In genomic region chr13:62856305-62856675, GRCm38 (mm10) we compare ENCODE assay signal across 8 mouse cellular contexts. TPM values are rescaled to one million over a fixed set of nuclear protein-coding genes. Genes with fewer than 3 reads are reported as not detected.
DNase-seq lines count a peak whose midpoint lies in the region; ATAC-seq and TF ChIP-seq lines count a peak whose summit lies in the region.

No protein-coding gene starts in this region.

- peak; percentile 61 to 86 for TF ChIP-seq CTCF in CH12.LX (conservative IDR thresholded peaks at IDR 0.05 in 1 of 2, IDR thresholded peaks at IDR 0.05 in 1 of 2; ENCODE audit: low read depth in 2 of 2, low read length in 2 of 2)

- no peak overlapping the region for H3K27ac ChIP-seq in CH12.LX (ENCODE audit: insufficient read depth, low read depth)
- peak overlapping the region; percentile 77 for H3K27ac ChIP-seq in forebrain, embryonic 10.5 days
- H3K27ac ChIP-seq in heart, embryonic 15.5 days: no peak overlapping the region
- H3K27ac ChIP-seq in liver, embryonic 12.5 days: no peak overlapping the region
- H3K27ac ChIP-seq in stomach, embryonic 15.5 days: no peak overlapping the region

- H3K4me2 ChIP-seq in CH12.LX (ENCODE audit: insufficient read depth, low read depth, poor library complexity, severe bottlenecking): peak overlapping the region; percentile 94
- H3K4me2 ChIP-seq in heart, embryonic 15.5 days: peak overlapping the region; percentile 76
- H3K4me2 ChIP-seq in liver, embryonic 12.5 days: peak overlapping the region; percentile 61
- peak overlapping the region; percentile 68 for H3K4me2 ChIP-seq in stomach, embryonic 15.5 days

- H3K79me2 ChIP-seq in CH12.LX (replicated peaks; ENCODE audit: control insufficient read depth, extremely low read depth, insufficient read depth, poor library complexity, severe bottlenecking): no peaks in the 10 kb centered on the region

- dilution Hi-C loops in CH12.LX (cut with MboI; ENCODE audit: extremely low pct_ligation_motif_present, extremely low pct_unique_long_range_greater_than_20kb, low sequenced_read_pairs): no loop called here

- no peak overlapping the region for H3K9ac ChIP-seq in CH12.LX (ENCODE audit: insufficient read depth, low read depth)
- H3K9ac ChIP-seq in heart, embryonic 15.5 days: 0 out of 2 replicates have a peak overlapping the region, but pooled peaks have one; percentile 36
- H3K9ac ChIP-seq in liver, embryonic 12.5 days: no peak overlapping the region
- H3K9ac ChIP-seq in stomach, embryonic 15.5 days: no peak overlapping the region

- H3K4me3 ChIP-seq in CH12.LX (replicated peaks in 1 of 3; ENCODE audit: low read depth in 2 of 3, low read length in 2 of 3, poor library complexity in 1 of 3): peak overlapping the region; percentile 19 to 40 (median 38)
- peak overlapping the region; percentile 46 for H3K4me3 ChIP-seq in forebrain, embryonic 10.5 days
- peak overlapping the region; percentile 42 for H3K4me3 ChIP-seq in heart, embryonic 15.5 days
- peak overlapping the region; percentile 14 for H3K4me3 ChIP-seq in liver, embryonic 12.5 days
- peak overlapping the region; percentile 32 for H3K4me3 ChIP-seq in stomach, embryonic 15.5 days (replicated peaks)

- H3K4me1 ChIP-seq in CH12.LX (ENCODE audit: control insufficient read depth in 1 of 2, insufficient read depth in 2 of 2): peaks cover 8 to 9% of the 10 kb centered on the region in 2 experiments; a peak in 2 of 4 replicates
- H3K4me1 ChIP-seq in forebrain, embryonic 10.5 days: 0 out of 2 replicates have a peak, but pooled peaks cover 4% of the 10 kb centered on the region
- H3K4me1 ChIP-seq in heart, embryonic 15.5 days (replicated peaks): peaks cover 5% of the 10 kb centered on the region
- H3K4me1 ChIP-seq in liver, embryonic 12.5 days: peaks cover 4% of the 10 kb centered on the region; the same call in 1 of the 2 replicates
- peaks cover 6% of the 10 kb centered on the region; the same call in 1 of the 2 replicates for H3K4me1 ChIP-seq in stomach, embryonic 15.5 days

- 10% methylated on average over 5 of the region's 5 CpGs for WGBS in forebrain, embryonic 10.5 days
- WGBS in heart, embryonic 15.5 days: 3% methylated on average over 5 of the region's 5 CpGs
- 6% methylated on average over 5 of the region's 5 CpGs for WGBS in liver, embryonic 12.5 days (ENCODE audit: insufficient replicate concordance)
- WGBS in stomach, embryonic 15.5 days: 2% methylated on average over 5 of the region's 5 CpGs

- DNase-seq in CH12.LX (ENCODE audit: extremely low read depth): peak; percentile 90
- peak; percentile 54 for DNase-seq in c-Kit-negative CD71-positive TER-119-positive erythroid progenitor cells, embryonic 14.5 days (ENCODE audit: low read depth, low spot score)
- peak; percentile 85 for DNase-seq in forebrain, embryonic 10.5 days (ENCODE audit: extremely low spot score, low spot score)
- DNase-seq in kidney, postnatal 14 days: peak; percentile 89
- DNase-seq in neural tube, embryonic 10.5 days (ENCODE audit: extremely low spot score, low spot score): peak; percentile 90

- H3K36me3 ChIP-seq in CH12.LX (replicated peaks in 1 of 2; ENCODE audit: control insufficient read depth in 1 of 2, insufficient read depth in 1 of 2, low read length in 1 of 2): no peaks in the 10 kb centered on the region
- no peaks in the 10 kb centered on the region for H3K36me3 ChIP-seq in forebrain, embryonic 10.5 days (replicated peaks)
- H3K36me3 ChIP-seq in heart, embryonic 15.5 days: no peaks in the 10 kb centered on the region
- no peaks in the 10 kb centered on the region for H3K36me3 ChIP-seq in liver, embryonic 12.5 days
- no peaks in the 10 kb centered on the region for H3K36me3 ChIP-seq in stomach, embryonic 15.5 days

- TF ChIP-seq POLR2A in CH12.LX (IDR thresholded peaks at IDR 0.05; ENCODE audit: low read depth, low read length): no peak

- in situ Hi-C loops in CH12.LX (cut with MboI; ENCODE audit: low pct_ligation_motif_present, low pct_unique_long_range_greater_than_20kb, low sequenced_read_pairs): loop anchor here (10.0 kb wide), 2 partner anchors 91 to 231 kb away; partner anchors contain the start of genes 6720489N17Rik and Platr25

- no peak for TF ChIP-seq EP300 in CH12.LX (IDR thresholded peaks at IDR 0.05; ENCODE audit: low read length)

- peak; percentile 78 for ATAC-seq in heart, embryonic 15.5 days (replicated peaks; ENCODE audit: insufficient number of reproducible peaks, insufficient read depth, low FRiP score, low read depth)
- peak; percentile 83 for ATAC-seq in liver, embryonic 12.5 days
- peak; percentile 73 for ATAC-seq in stomach, embryonic 15.5 days (ENCODE audit: insufficient read depth, low FRiP score, low read depth)

- H3K9me3 ChIP-seq in CH12.LX (replicated peaks; ENCODE audit: low read length): no peaks in the 10 kb centered on the region
- peaks cover 6% of the 10 kb centered on the region; the same call in 1 of the 2 replicates for H3K9me3 ChIP-seq in forebrain, embryonic 10.5 days
- H3K9me3 ChIP-seq in heart, embryonic 15.5 days (replicated peaks): no peaks in the 10 kb centered on the region
- H3K9me3 ChIP-seq in liver, embryonic 12.5 days (replicated peaks): no peaks in the 10 kb centered on the region
- H3K9me3 ChIP-seq in stomach, embryonic 15.5 days: no peaks in the 10 kb centered on the region

- TF ChIP-seq RAD21 in CH12.LX (IDR thresholded peaks at IDR 0.05; ENCODE audit: low read depth, low read length): peak; percentile 70

- no peaks in the 10 kb centered on the region for H3K27me3 ChIP-seq in CH12.LX (replicated peaks)
- H3K27me3 ChIP-seq in forebrain, embryonic 10.5 days (ENCODE audit: poor library complexity, severe bottlenecking): no peaks in the 10 kb centered on the region
- H3K27me3 ChIP-seq in heart, embryonic 15.5 days: no peaks in the 10 kb centered on the region
- no peaks in the 10 kb centered on the region for H3K27me3 ChIP-seq in liver, embryonic 12.5 days (replicated peaks)
- no peaks in the 10 kb centered on the region for H3K27me3 ChIP-seq in stomach, embryonic 15.5 days (replicated peaks)

TF ChIP-seq in CH12.LX, 34 proteins besides CTCF, POLR2A, EP300 and RAD21:
- peak; percentile 50; the same call in 1 of the 2 replicates for TF ChIP-seq TCF12 (IDR thresholded peaks at IDR 0.05; ENCODE audit: low read depth, low read length)
- TF ChIP-seq BHLHE40 (IDR thresholded peaks at IDR 0.05; ENCODE audit: low read depth, low read length): peak; percentile 22; the same call in 1 of the 2 replicates
- TF ChIP-seq MEF2A (IDR thresholded peaks at IDR 0.05; ENCODE audit: borderline replicate concordance, low read depth, low read length): peak; percentile 60
- no peak for TF ChIP-seq CHD1 (IDR thresholded peaks at IDR 0.05; ENCODE audit: low read depth, low read length)
- TF ChIP-seq SIN3A (IDR thresholded peaks at IDR 0.05; ENCODE audit: low read length): peak; percentile 62; the same call in 1 of the 2 replicates
- TF ChIP-seq MYC (IDR thresholded peaks at IDR 0.05; ENCODE audit: low read depth, low read length): peak; percentile 95
- TF ChIP-seq MXI1 (IDR thresholded peaks at IDR 0.05; ENCODE audit: low read depth, low read length): peak; percentile 76; the same call in 1 of the 2 replicates
- TF ChIP-seq TBP (conservative IDR thresholded peaks at IDR 0.05; ENCODE audit: low read depth, low read length): no peak
- peak; percentile 76 for TF ChIP-seq SMC3 (IDR thresholded peaks at IDR 0.05; ENCODE audit: low read depth, low read length)
- peak; percentile 98 for TF ChIP-seq MAX (IDR thresholded peaks at IDR 0.05; ENCODE audit: low read length)
- TF ChIP-seq E2F4 (IDR thresholded peaks at IDR 0.05; ENCODE audit: insufficient replicate concordance, low read depth, low read length): no peak
- no peak for TF ChIP-seq JUN (IDR thresholded peaks at IDR 0.05; ENCODE audit: insufficient read depth, low read depth, low read length)
- no peak for TF ChIP-seq RCOR1 (conservative IDR thresholded peaks at IDR 0.05; ENCODE audit: low read depth, low read length)
- peak; percentile 19; the same call in 1 of the 2 replicates for TF ChIP-seq IRF4 (IDR thresholded peaks at IDR 0.05; ENCODE audit: low read depth, low read length)

RNA-seq across cellular contexts. Expression of gene Fbp2, which starts 1.9 kb away (rescaled TPM):
- total RNA-seq in CH12.LX (2012; rRNA removed) (0.13 TPM in 1 of 2 replicates, not detected in the other), CH12.LX (2014; rRNA removed) (0.16 TPM in 1 of 2 replicates, not detected in the other)
- not detected in 2 replicates for polyA plus RNA-seq in CH12.LX (2012; ENCODE audit: insufficient read length, low read depth)
- 0.10 TPM in 1 of 2 replicates, not detected in the other for polyA plus RNA-seq in forebrain, embryonic 10.5 days (2016; fragmentation: Nextera tagmentation; extraction: Ambion mirVana)
- 0.11 TPM in 1 of 2 replicates, not detected in the other for polyA plus RNA-seq in heart, embryonic 15.5 days (2015; fragmentation: Nextera tagmentation; extraction: Ambion mirVana)
- not detected in 2 replicates for polyA plus RNA-seq in liver, embryonic 12.5 days (2016; fragmentation: Nextera tagmentation; extraction: Ambion mirVana)
- polyA plus RNA-seq in stomach, embryonic 15.5 days (2015; fragmentation: Nextera tagmentation; extraction: Ambion mirVana): 87.8 and 98.7 TPM in 2 replicates

RNA-seq across cellular contexts. Expression of gene Fbp1, which starts 31.8 kb away (rescaled TPM):
- total RNA-seq in CH12.LX (2012; rRNA removed): not detected in 2 replicates
- total RNA-seq in CH12.LX (2014; rRNA removed): not detected in 2 replicates
- polyA plus RNA-seq in CH12.LX (2012; ENCODE audit: insufficient read length, low read depth): not detected in 2 replicates
- polyA plus RNA-seq in forebrain, embryonic 10.5 days (2016; fragmentation: Nextera tagmentation; extraction: Ambion mirVana): not detected in 2 replicates
- polyA plus RNA-seq in heart, embryonic 15.5 days (2015; fragmentation: Nextera tagmentation; extraction: Ambion mirVana): 0.81 and 10.4 TPM in 2 replicates
- polyA plus RNA-seq in liver, embryonic 12.5 days (2016; fragmentation: Nextera tagmentation; extraction: Ambion mirVana): not detected in 2 replicates
- 2.3 and 2.9 TPM in 2 replicates for polyA plus RNA-seq in stomach, embryonic 15.5 days (2015; fragmentation: Nextera tagmentation; extraction: Ambion mirVana)

Comparison
In these comparisons a context has a peak if more than half of its experiments do, and no peak if none do; other contexts are left out.
1. RNA of gene Fbp2, which starts 1.9 kb away (polyA plus RNA-seq): 87.8 to 98.7 TPM in stomach, embryonic 15.5 days; 0.11 TPM in heart, embryonic 15.5 days, 0.10 TPM in forebrain, embryonic 10.5 days, not detected in CH12.LX and not detected in liver, embryonic 12.5 days; every median in the first group is over 10 times any median in the second.
2. Peak in every context shown above with its lines, with median percentiles within 50 percentile points of each other: DNase-seq, H3K4me2 ChIP-seq, H3K4me3 ChIP-seq and ATAC-seq.